Mouse (Mus musculus) lung, postnatal 0 days (tissue): ENCODE data around the gene Gbx1. TPM values are rescaled to one million over a fixed set of nuclear protein-coding genes. Genes with fewer than 3 reads are reported as not detected.
"Not testable (repeated sequence)": the region's sequence is repeated elsewhere in the genome, so short reads cannot be mapped to it uniquely, and the experiment has no call there.

ENCODE experiments used
- ATAC-seq: fragments of 200-750 bp; cut with Nextera tagmentation; 2 replicates; pipeline ENCODE4 v1.8.0; 2017; ENCODE audit warnings: moderate library complexity
- DNase-seq: peaks from one replicate; pipeline ENCODE4 v3.0.0-alpha.2; 2016; ENCODE audit warnings: low spot score
- H3K27ac ChIP-seq: fragments of 300-500 bp; sonication (generic); 2 replicates; pipeline ENCODE4 v1.5.1; 2014; ENCODE audit warnings: antibody characterized with exemption, mild to moderate bottlenecking, low read length, mixed read lengths
- H3K27me3 ChIP-seq: fragments of 300-500 bp; sonication (generic); replicated peaks from 2 replicates; pipeline ENCODE4 v1.6.1; 2014; ENCODE audit warnings: low read length, mixed read lengths; ENCODE audit not compliant: insufficient read depth
- H3K36me3 ChIP-seq: fragments of 300-500 bp; sonication (generic); 2 replicates; pipeline ENCODE4 v1.6.1; 2014; ENCODE audit warnings: low read length, mixed read lengths; ENCODE audit not compliant: insufficient read depth
- H3K4me1 ChIP-seq: fragments of 300-500 bp; sonication (generic); 2 replicates; pipeline ENCODE4 v1.6.1; 2014; ENCODE audit warnings: antibody characterized with exemption, low read depth, low read length, mixed read lengths; ENCODE audit not compliant: insufficient read depth
- H3K4me2 ChIP-seq: fragments of 300-500 bp; sonication (generic); replicated peaks from 2 replicates; pipeline ENCODE4 v1.6.1; 2014; ENCODE audit warnings: low read depth, mild to moderate bottlenecking, low read length, moderate library complexity, mixed read lengths
- H3K4me3 ChIP-seq: fragments of 300-500 bp; sonication (generic); 2 replicates; pipeline ENCODE4 v1.5.1; 2014; ENCODE audit warnings: low read depth, low read length
- H3K9ac ChIP-seq: fragments of 300-500 bp; sonication (generic); replicated peaks from 2 replicates; pipeline ENCODE4 v1.6.1; 2014; ENCODE audit warnings: low read depth, mild to moderate bottlenecking
- H3K9me3 ChIP-seq: fragments of 300-500 bp; sonication (generic); 2 replicates; pipeline ENCODE4 v1.6.1; 2016; ENCODE audit warnings: low read length, mixed read lengths
- CTCF ChIP-seq: IDR thresholded peaks from 2 replicates; pipeline ENCODE4 v1.5.1; 2016; ENCODE audit warnings: antibody characterized with exemption, mild to moderate bottlenecking
- EP300 ChIP-seq: IDR thresholded peaks from 2 replicates; pipeline ENCODE4 v1.6.1; 2016; ENCODE audit warnings: antibody characterized with exemption, mild to moderate bottlenecking, control low read depth
- WGBS: fragments of 180-500 bp; shearing (Covaris S2); extraction: QIAGEN DNeasy Blood & Tissue Kit; methylation state at CpG from one replicate; pipeline ENCODE4 v1.1.7; 2014; 5-methylcytosine and 5-hydroxymethylcytosine counted together
- polyA plus RNA-seq: library from polyadenylated mRNA; unstranded; fragments of >200 nt; fragmentation: Nextera tagmentation; extraction: Ambion mirVana; gene quantifications from 2 replicates; pipeline ENCODE4 v1.2.1, GENCODE M21; 2015

Gbx1 gene
- 0.06 TPM in 1 of 2 replicates, not detected in the other for polyA plus RNA-seq

DNA sequence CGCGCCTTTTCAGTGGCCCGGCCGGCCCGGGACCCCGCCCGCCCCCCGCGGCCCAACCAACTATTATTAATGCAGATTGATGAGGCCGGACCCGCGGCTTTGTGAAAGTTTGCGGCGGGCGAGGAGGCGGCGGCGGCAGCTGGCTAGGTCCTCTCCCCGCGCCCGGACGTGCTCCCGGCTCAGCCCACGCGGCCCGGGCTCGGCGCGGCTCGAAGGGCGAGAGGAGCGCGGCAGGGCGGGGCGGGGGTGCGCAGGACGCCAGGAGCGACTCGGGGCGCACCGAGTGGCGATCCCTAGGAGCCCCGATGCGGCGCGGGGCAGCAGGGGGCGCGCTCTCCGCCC, at the start of gene Gbx1:
Gbx1 (minus strand) TSS at position 314 of the 342 bp plus-strand sequence.
- H3K4me1 ChIP-seq: 0 out of 2 replicates have a peak, but pooled peaks cover 5% of the 10 kb centered on the region
- peaks cover 62% of the 10 kb centered on the region for H3K27me3 ChIP-seq
- peak within 1 kb of the TSS; percentile 60 for H3K4me2 ChIP-seq
- H3K27ac ChIP-seq: no peak within 1 kb of the TSS
- TF ChIP-seq EP300: no peak
- no peak; the same call in 1 of the 2 replicates for TF ChIP-seq CTCF
- H3K36me3 ChIP-seq: no peaks in the 10 kb centered on the region
- no peak within 1 kb of the TSS for H3K9ac ChIP-seq
- ATAC-seq (peak; percentile 69), DNase-seq (no peak)
- 4% methylated on average over 36 of the region's 49 CpGs for WGBS
- H3K4me3 ChIP-seq: peak within 1 kb of the TSS; percentile 33
- no peaks in the 10 kb centered on the region for H3K9me3 ChIP-seq

DNA sequence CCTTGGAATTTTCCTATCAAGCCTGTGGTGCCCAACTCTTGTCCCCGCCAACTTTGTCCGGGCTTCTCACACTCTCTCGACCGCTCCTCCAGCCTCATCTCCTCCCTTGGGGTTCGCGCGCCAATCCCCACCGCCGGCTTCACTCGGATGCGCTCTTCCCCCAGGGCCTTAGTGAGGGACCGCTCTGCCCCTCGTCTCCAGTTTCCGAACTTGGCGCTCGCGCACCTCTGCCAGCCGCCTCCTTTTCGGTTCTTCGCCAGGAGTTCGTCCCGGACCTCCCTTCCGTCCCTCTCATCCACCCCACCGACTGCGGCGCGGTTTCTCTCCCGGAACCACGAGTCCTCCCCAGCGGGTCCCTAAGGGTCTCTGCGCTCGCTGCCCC, 49.8 kb upstream of the Gbx1 start:
- no peaks in the 10 kb centered on the region for H3K27me3 ChIP-seq
- peak overlapping the region; percentile 70 for H3K9ac ChIP-seq
- peak overlapping the region; percentile 83 for H3K4me2 ChIP-seq
- peak overlapping the region; percentile 81 for H3K27ac ChIP-seq
- no peak for DNase-seq
- peak; percentile 8 for ATAC-seq
- peak overlapping the region; percentile 68 for H3K4me3 ChIP-seq
- H3K4me1 ChIP-seq: peaks cover 6% of the 10 kb centered on the region; the same call in 1 of the 2 replicates
- peaks cover 11% of the 10 kb centered on the region for H3K36me3 ChIP-seq
- WGBS: 2% methylated on average over 32 of the region's 32 CpGs
- H3K9me3 ChIP-seq: no peaks in the 10 kb centered on the region
- TF ChIP-seq EP300 (no peak), CTCF (0 out of 2 replicates have a peak, but pooled peaks have one; percentile 14)

DNA sequence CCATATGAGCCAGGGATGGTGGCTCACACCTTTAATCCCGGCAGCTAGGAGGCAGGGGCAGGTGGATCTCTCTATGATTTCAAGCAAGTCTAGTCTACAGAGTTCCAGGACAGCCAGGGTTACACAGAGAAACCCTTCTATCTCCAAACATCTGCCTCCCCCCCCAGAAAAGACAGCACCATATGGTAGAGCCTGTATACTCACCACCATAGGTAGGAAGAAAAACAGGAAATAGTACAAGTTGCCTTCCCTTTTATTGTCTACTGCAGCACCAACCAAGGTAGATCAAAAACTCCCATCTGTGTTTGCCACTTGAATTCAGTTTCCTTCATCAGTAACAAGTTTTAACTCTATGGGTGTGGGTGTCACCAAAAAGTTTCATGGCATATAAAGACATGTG, 48.9 kb upstream of the Gbx1 start:
- no peak for DNase-seq

DNA sequence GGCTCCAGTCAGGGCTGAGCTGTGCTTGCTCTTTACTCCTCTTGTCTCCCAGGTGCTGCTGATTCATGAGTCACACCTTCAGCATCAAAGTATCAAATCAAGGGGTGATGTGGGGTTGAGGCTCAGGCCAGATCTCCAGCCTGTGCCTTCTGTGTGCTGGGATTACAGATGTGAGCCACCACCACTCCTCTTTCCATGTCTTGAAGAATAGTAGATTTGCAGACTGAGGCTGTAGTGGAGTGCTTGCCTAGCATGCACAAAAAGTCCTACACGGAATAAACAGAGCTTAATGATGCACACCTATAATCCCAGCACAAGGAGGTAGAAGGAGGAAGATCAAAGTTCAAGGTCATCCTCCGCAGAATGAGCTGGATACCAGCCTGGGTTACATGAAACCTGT, 29.7 kb upstream of the Gbx1 start, which contains the start of gene 4931409K22Rik:
4931409K22Rik (minus strand) TSS at position 101 of the 400 bp plus-strand sequence.
- no peaks in the 10 kb centered on the region for H3K27me3 ChIP-seq
- TF ChIP-seq CTCF (no peak), EP300 (no peak)
- H3K4me3 ChIP-seq: no peak within 1 kb of the TSS
- 66% methylated on average over 2 of the region's 2 CpGs for WGBS
- H3K9me3 ChIP-seq: 0 out of 2 replicates have a peak, but pooled peaks cover 3% of the 10 kb centered on the region
- ATAC-seq: no peak
- no peak for DNase-seq
- no peaks in the 10 kb centered on the region for H3K36me3 ChIP-seq
- no peak within 1 kb of the TSS for H3K27ac ChIP-seq
- no peaks in the 10 kb centered on the region for H3K4me1 ChIP-seq
- H3K4me2 ChIP-seq: no peak within 1 kb of the TSS
- no peak within 1 kb of the TSS for H3K9ac ChIP-seq

More for the DNA sequence above, 48.9 kb upstream of the Gbx1 start:
- Histone ChIP-seq H3K36me3 (peaks cover 19% of the 10 kb centered on the region), H3K9ac (no peak overlapping the region), H3K4me3 (no peak overlapping the region), H3K9me3 (no peaks in the 10 kb centered on the region), H3K4me2 (no peak overlapping the region), H3K4me1 (peaks cover 6% of the 10 kb centered on the region; the same call in 1 of the 2 replicates), H3K27ac (no peak overlapping the region), H3K27me3 (no peaks in the 10 kb centered on the region)
- no peak for ATAC-seq
- TF ChIP-seq EP300 (no peak), CTCF (no peak)
- WGBS: 81% methylated on average over 1 of the region's 1 CpGs

DNA sequence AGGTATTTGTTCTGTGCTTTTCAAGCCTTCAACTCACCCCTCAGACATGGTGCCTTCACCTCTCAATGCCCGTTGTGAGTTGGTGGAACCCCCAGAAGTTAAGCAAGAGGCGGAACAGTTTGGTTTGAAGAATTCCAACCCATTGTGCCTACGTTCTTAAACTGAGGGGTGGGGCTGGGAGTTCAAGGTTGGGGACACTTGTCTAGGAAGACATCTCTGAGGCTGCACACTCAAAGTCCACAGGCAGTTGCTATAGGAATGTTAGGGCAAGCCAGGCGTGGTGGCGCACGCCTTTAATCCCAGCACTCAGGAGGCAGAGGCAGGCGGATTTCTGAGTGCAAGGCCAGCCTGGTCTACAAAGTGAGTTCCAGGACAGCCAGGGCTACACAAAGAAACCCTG, 28.3 kb upstream of the Gbx1 start:
- not testable (repeated sequence) for DNase-seq

GRCm38 (mm10) chr5:24553621-24554244, 26.7 kb upstream of the Gbx1 start:
- Histone ChIP-seq H3K27ac (no peak overlapping the region), H3K9ac (no peak overlapping the region), H3K4me2 (no peak overlapping the region), H3K4me3 (no peak overlapping the region), H3K36me3 (no peaks in the 10 kb centered on the region), H3K27me3 (no peaks in the 10 kb centered on the region), H3K9me3 (0 out of 2 replicates have a peak, but pooled peaks cover 3% of the 10 kb centered on the region), H3K4me1 (no peaks in the 10 kb centered on the region)
- WGBS: 70% methylated on average over 5 of the region's 5 CpGs
- DNase-seq (no peak), ATAC-seq (no peak)
- TF ChIP-seq EP300: no peak

More for the DNA sequence above, 28.3 kb upstream of the Gbx1 start:
- WGBS: 89% methylated on average over 7 of the region's 7 CpGs
- not testable (repeated sequence) for ATAC-seq, H3K27me3 ChIP-seq, H3K27ac ChIP-seq, H3K9ac ChIP-seq, H3K4me2 ChIP-seq, H3K9me3 ChIP-seq, H3K4me1 ChIP-seq, H3K4me3 ChIP-seq, H3K36me3 ChIP-seq
